Mouse (Mus musculus): ENCODE data around the gene Hspb3.

Gene Hspb3

GRCm38 (mm10) chr13:113663151-113663779 lies at the start of gene Hspb3:
TSS of gene Hspb3 (minus strand) at chr13:113663676.
- DNase-seq (ENCODE audit: low spot score) = no peak

DNA sequence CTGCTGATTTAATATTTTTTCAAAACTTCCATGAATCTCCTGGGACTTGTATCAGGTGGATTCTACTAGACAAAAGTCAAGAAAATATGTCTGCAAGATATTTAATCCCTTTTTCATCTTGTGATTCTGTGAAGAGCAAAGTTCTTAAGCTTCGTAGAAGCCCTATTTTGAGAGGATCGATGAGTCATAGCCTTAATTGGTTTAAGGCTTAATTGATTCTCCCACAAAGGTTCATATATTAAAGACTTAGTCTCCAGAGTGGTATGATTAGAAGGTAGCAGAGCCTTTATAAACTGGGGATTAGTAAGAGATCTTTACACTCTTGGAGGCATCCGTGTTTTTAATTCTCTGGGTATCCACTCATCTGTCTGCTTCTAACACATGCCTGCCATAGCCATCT lies 49.7 kb upstream of the Hspb3 start:
- no peak for DNase-seq (ENCODE audit: low spot score)

DNA sequence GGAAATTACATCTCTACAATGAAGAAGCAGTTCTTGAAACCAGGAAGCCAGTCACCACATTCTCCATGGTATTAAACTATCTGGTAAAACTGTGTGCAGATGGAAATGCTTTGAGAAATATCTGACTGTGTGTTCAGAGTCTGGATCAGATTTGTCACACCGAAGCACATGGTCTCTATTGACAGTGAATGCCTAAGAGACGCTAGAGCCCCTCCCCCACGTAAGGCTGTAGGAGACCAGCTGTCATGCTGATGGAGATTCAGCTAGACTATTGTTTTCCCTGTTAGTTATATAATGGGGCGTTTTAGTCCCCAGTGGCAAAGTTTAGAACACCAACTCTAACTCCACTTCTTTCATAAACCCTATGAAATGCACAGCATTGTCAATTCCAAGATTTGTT lies 42.7 kb upstream of the Hspb3 start:
- no peak for DNase-seq (ENCODE audit: low spot score)

DNA sequence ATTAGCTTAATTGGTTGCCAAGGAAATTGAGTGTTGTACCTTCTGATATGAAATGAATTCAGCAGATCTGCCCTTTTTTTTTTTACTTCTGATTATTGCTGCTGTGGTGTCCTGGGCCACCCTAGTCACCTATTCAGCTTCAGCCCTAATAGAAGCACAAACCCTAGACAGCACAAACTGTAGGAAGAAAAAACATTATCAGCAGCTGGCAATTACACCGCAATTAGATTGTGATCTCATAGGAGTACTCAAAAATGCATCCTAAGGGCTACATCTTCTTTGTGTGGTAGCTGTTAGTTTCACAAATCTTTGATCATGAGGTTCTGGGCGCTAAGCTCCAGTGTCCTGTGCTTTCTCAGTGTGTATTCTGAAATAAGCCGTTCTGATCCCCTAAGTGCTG lies 37.7 kb upstream of the Hspb3 start:
- DNase-seq (ENCODE audit: low spot score) = no peak

DNA sequence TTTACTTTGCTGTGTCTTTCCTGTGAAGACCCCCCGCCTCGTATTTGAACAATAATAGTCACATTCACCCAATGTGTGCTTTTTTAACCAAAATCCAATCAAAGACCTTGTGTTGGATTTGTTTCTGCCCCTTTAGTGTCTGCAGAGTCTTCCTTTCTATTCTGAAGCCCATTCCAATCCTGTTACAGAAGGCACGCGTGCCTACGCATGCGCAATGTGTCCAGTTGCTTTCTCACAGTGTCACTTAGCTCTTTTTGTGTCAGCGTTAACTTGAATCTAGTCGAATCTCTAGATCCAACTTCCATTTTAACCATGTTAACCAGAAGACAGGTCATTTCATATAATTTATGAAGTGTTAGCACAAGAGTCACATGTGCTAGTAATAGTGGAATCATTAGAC lies 36.5 kb upstream of the Hspb3 start:
- no peak for DNase-seq (ENCODE audit: low spot score)

DNA sequence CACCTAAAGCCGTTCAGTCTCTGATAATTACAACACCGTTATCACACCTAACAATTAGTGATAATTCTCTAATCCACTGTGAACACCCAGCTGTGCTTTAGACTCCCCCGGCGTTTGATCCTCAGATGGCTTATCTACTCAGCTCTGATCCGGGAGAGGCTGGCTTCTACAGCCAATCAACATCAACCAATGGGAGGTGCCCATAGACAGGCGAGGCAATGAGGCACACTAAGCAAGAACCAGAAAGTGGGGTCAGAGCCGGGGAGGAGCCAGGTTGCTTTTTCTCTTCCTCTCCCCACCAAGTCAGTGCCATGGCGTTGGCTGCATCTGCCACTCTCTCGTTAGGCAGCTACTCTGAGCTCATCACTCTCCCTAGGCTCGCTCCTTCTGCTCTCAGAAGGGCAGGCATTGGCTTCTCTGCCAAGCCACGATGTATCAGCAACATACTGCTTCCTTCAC lies 36.0 kb upstream of the Hspb3 start:
- no peak for DNase-seq (ENCODE audit: low spot score)

DNA sequence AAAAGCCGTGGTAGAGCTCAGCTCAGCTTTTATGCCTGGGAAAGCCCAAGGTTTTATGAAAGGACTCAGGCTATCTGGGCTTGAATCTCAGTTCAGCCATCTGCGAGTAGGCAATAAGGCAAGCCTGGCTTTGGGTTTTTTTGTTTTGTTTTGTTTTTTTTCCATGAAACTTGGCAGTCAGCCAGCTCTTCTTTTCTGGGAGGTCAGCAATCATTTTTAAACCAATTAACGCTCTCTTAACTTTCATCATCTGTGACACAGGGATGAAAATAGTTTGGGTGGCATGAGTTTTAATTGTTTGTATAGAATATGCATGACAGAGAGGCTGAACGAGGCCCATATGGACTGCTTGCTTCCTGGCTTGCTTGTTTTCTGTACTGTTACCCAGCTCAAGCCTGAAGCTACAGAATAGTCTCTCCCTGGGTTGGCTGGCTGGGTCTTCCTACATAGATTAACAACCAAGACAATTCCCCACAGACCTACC lies 33.4 kb upstream of the Hspb3 start:
- no peak for DNase-seq (ENCODE audit: low spot score)

DNA sequence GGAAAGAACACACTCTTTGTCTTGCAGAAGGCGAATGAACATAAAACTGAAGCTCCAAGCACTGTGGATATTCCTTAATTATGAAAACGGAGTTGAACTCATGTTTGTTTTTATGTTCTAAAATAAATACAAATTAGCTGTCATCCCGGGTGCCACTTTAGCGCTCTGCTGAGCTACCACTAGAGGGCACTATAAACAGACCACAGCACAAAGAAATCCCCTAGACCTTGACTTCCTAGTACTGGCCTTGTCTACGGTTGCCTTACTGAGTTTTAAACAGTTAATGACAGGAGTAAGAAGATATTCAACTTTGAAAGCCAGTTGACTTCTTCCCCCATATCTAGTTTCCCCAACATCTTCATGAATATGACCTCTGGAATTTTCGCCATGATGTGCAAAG lies 29.9 kb upstream of the Hspb3 start:
- DNase-seq (ENCODE audit: low spot score) = no peak

DNA sequence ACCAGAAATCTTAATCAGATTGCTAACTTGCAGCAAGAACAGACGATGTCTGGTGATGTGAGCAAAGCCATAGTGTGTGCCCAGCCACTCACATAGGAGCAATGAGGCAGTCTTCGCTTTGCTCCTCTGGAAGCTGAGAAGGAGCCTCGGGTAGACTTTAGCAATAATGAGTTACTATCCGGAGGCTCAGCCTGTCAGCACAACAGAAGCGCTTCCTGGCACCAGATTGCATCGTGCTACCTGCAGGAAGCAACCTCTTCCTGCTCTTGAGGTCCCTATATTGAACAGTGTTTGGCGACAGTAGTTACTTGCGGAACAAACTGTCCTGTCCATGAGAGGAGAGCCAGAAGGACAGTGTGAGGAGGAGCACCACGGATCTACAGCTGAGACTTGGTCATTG lies 28.2 kb upstream of the Hspb3 start:
- DNase-seq (ENCODE audit: low spot score) = no peak

DNA sequence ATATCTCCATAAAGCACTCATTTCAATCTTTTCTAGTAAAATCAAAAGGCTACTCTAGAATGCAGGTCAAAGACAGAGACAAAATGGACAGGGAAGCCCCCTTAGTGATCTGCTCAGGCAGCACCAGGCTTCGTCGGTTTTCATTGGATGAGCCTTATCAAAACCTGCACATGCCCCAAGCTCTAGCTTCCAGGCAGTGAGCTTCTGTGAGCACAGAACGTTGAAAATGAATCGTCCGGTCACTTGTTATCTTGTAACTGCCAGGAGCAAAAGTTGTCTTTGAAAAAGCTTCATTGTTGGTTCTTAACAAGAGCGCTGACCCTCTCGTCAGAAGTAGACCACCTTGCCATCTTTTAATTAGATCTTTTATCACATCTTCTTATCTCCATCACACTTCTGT lies 26.4 kb upstream of the Hspb3 start:
- DNase-seq (ENCODE audit: low spot score) = no peak

DNA sequence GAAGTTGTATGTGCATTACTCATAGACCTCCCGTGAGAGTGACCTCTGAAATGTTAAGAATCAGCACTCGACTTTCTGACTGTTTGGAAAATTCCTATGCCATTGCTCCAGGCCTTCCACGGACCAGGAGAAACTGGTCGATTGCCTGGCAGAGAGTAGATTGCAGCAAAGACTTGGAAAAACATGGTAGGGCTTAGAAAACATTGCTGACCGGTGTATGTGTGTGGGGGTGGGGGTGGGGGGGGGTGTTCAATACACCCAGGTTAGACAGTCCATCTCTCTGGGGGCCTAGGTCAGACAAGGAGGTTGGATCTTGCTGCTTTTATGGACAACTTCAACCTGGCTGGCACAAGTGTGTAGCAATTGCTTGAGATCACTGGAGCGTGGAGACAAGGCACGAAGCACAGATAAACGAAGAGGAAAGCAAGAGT lies 23.2 kb upstream of the Hspb3 start:
- DNase-seq (ENCODE audit: low spot score) = no peak

GRCm38 (mm10) chr13:113682821-113683220 lies 19.3 kb upstream of the Hspb3 start:
- no peak for DNase-seq (ENCODE audit: low spot score)

- no peak for DNase-seq (ENCODE audit: low spot score)
Observed at GRCm38 (mm10) chr13:113680646-113681045, 17.2 kb upstream of the Hspb3 start.

- no peak for DNase-seq (ENCODE audit: low spot score)
Observed at GRCm38 (mm10) chr13:113669459-113670077, 6.1 kb upstream of the Hspb3 start.

DNA sequence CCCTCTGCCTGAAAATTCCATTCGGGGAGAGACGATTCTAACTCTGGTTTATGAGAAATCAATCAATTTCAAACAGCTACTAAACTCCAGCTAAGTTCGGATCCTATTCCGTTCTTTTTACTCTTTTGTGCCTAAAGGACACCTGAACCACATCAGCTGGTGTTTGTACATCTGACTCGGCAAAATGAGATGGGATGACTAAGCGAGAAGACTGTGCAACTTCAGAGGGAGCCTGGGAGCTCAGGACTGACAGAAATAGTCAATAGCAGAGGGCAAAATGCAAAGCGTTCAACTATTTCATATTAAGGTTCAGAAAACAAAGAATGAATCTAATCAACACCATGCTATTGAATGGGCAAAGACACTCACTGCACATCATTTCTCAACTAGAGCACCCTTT lies 407 bp upstream of the Hspb3 start:
- no peak for DNase-seq (ENCODE audit: low spot score)

GRCm38 (mm10) chr13:113661826-113662271 lies 1.6 kb downstream of the Hspb3 start:
- no peak for DNase-seq (ENCODE audit: low spot score)

- DNase-seq (ENCODE audit: low spot score) = no peak
Observed at GRCm38 (mm10) chr13:113660576-113661310, 2.7 kb downstream of the Hspb3 start.

DNA sequence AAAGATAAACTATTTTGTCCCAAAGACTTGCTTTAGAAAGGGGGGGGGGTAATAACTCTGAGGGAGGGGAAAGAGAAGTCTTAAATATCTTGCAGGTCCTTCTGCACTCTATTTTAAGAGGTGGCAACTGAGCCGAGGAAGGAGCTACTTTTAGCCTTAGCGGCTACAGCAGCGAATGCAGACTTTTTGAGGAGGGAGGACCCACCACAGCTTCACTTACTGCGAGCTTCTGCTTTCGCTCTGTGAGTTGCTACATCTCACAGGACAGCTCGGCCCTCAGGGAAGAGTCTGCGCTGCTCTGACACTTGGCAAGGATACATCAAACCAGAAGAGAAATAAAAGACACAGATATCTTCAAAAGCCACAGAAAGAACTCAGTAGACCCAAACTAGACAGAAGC lies 6.3 kb downstream of the Hspb3 start:
- DNase-seq (ENCODE audit: low spot score) = no peak

- no peak for DNase-seq (ENCODE audit: low spot score)
Observed at GRCm38 (mm10) chr13:113656639-113657038, 6.8 kb downstream of the Hspb3 start.

DNA sequence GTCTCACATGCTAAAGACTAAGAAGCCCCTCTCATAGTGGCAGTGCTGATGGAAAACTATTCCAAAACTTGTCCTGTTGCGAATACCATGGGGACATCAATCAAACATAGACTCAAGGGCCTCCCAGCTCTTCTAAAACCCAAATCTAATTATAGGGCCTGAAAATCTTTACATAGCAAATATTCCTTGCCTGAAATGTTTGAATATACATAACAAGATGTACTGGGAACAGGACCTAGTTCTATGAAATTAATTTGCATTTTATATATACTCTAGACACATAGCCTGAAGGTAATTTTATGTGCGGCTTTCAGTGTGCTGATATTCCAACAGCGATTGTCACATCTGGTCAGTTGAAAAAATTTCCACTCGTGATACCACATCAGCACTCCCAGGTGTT lies 8.0 kb downstream of the Hspb3 start:
- no peak for DNase-seq (ENCODE audit: low spot score)

DNA sequence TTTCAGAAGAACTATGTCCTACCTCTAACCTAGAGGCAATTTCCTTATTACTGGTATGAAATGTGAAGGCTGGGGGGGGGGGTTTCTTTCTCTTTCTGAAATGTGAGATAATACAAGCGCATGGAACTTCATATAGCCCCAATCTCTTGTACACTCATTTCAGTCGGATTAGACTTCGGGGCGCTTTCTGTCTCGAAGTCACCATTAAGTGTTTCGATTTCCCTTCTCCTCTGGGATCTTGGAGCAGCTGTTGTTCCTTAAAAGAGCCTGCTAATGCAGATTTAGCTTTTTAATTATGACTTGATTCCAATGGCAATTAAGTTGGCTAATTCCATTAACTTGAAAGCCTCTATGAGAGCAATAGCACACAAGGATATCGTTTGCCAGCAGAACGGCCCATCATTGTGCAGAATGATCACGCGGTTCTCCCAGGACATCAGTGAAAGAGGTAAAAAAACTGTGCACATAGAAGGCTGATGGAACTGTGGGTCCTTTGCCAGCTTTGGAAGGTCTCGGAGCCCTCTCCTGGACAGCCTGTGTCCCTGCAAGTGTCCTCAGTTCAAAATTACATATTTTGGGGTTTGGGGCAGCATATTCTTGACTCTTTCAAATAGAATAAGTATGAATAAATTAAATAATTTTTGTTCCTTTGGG lies 22.4 kb downstream of the Hspb3 start:
- DNase-seq (ENCODE audit: low spot score) = no peak

GRCm38 (mm10) chr13:113638914-113639313 lies 24.6 kb downstream of the Hspb3 start:
- no peak for DNase-seq (ENCODE audit: low spot score)

- DNase-seq (ENCODE audit: low spot score) = no peak
Observed at GRCm38 (mm10) chr13:113635799-113636222, 27.7 kb downstream of the Hspb3 start.
